Mouse (Mus musculus): Measurements from ENCODE around the gene Ostc. TPM values are rescaled to one million over a fixed set of nuclear protein-coding genes. Genes with fewer than 3 reads are reported as not detected.
A peak's percentile ranks its signal among the peaks of the same experiment; 100 is the strongest.

Ostc gene
- polyA plus RNA-seq, 1 experiment from 2014 or later, result 386 TPM

DNA sequence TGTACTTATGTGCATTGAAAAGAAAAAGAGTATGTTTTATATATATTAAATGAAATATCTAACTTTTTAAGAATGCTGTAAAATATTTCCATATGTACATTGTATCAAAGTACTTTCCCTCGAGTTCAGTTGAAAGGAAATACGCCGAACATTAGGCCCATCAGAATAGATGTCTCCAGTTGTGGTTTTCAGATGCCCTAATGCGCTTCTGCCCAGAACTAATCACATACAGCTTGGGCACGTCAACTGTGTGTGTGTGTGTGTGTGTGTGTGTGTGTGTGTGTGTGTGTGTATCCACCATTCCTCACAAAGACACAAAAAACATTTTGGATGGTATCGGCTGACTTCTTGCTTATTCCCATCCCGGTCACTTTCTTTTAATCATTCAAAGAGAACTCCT lies 7.3 kb upstream of the Ostc start:
- Histone ChIP-seq H3K4me1 (ENCODE audit: control insufficient read depth, insufficient read depth, low read length) (no peaks in the 10 kb centered on the region), H3K9ac (ENCODE audit: low read length) (no peak overlapping the region), H3K27me3 (ENCODE audit: control insufficient read depth, insufficient read depth, low read length) (no peaks in the 10 kb centered on the region), H3K27ac (replicated peaks; ENCODE audit: low read depth, low read length) (no peak overlapping the region), H3K4me2 (ENCODE audit: low read depth, severe bottlenecking) (no peak overlapping the region), H3K4me3 (ENCODE audit: low read depth, low read length) (no peak overlapping the region), H3K9me3 (ENCODE audit: control insufficient read depth, low read length) (no peaks in the 10 kb centered on the region), H3K36me3 (ENCODE audit: control insufficient read depth, insufficient read depth, low read length) (no peaks in the 10 kb centered on the region)
- DNase-seq (ENCODE audit: low spot score), result no peak
- 80% methylated on average over 7 of the region's 7 CpGs for WGBS
- ATAC-seq (ENCODE audit: insufficient number of reproducible peaks, low FRiP score, low TSS enrichment, low read depth), result no peak

DNA sequence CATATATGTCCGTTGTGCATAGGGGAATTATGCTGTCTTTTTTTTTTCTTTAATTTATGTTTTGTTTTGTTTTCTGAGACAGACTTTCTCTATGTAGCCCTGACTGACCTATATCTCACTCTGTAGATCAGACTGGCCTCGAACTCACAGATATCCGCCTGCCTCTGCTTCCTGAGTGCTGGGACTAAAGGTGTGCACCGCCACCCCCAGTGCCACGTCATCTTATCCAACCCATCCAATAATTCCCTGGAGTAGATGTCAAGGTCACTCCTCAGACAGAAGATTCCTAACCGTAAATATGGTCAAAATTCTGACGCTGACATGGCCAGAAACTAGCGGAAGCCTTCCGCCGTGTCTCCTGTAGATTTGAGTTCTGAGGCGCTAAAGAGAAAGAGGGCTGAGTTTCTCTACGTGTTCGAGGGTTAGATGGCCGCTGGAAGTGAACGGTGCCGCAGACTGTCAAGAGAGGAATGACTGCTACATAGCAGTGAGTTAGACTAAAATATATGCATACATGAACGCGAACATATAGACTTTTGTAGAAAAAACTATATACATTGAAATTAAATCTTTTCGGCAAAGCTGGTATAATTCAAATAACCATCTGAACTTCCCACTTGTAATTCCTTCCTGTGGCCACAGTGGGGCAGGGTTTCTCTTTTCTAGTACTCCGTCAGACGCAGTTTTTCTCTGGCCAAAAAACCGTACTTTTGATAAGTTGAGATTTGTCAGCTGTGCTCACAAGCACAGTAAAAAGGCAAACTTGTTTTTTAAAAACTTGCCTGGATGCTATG lies 5.7 kb upstream of the Ostc start:
- peak overlapping the region; percentile 14; the same call in 1 of the 2 replicates for H3K9ac ChIP-seq (ENCODE audit: low read length)
- H3K4me2 ChIP-seq (ENCODE audit: low read depth, severe bottlenecking), result peak overlapping the region; percentile 36
- no peak for ATAC-seq (ENCODE audit: insufficient number of reproducible peaks, low FRiP score, low TSS enrichment, low read depth)
- H3K4me1 ChIP-seq (ENCODE audit: control insufficient read depth, insufficient read depth, low read length), result no peaks in the 10 kb centered on the region
- peak overlapping the region; percentile 26; the same call in 1 of the 2 replicates for H3K4me3 ChIP-seq (ENCODE audit: low read depth, low read length)
- DNase-seq (ENCODE audit: low spot score), result peak; percentile 78
- H3K9me3 ChIP-seq (ENCODE audit: control insufficient read depth, low read length), result no peaks in the 10 kb centered on the region
- H3K36me3 ChIP-seq (ENCODE audit: control insufficient read depth, insufficient read depth, low read length), result no peaks in the 10 kb centered on the region
- H3K27me3 ChIP-seq (ENCODE audit: control insufficient read depth, insufficient read depth, low read length), result no peaks in the 10 kb centered on the region
- no peak overlapping the region for H3K27ac ChIP-seq (replicated peaks; ENCODE audit: low read depth, low read length)
- WGBS, result 23% methylated on average over 22 of the region's 22 CpGs

GRCm38 (mm10) chr3:130712891-130713290 lies 3.6 kb upstream of the Ostc start:
- 50% methylated on average over 6 of the region's 6 CpGs for WGBS
- ATAC-seq (ENCODE audit: insufficient number of reproducible peaks, low FRiP score, low TSS enrichment, low read depth), result no peak

DNA sequence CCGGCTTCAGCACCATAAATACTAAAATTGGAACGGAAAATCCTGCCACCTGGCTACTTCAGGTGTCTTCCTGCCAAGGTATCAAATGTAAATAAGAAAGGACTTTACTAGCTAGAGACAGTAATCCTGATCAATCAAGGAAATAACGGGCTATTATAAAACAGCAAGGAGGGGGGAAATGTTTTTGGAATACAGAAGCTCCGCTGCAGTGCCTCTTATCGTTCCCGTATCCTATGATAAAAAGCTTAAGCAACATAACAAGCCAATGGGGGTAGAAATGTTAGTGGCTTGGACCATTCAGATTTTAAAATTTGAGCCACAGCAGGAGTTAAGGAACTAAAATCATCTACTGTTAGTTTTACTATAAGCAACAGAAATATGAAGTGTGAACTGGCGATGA lies 859 bp upstream of the Ostc start:
- Histone ChIP-seq H3K4me1 (ENCODE audit: control insufficient read depth, insufficient read depth, low read length) (peaks cover 7% of the 10 kb centered on the region), H3K9ac (ENCODE audit: low read length) (no peak overlapping the region), H3K9me3 (ENCODE audit: control insufficient read depth, low read length) (no peaks in the 10 kb centered on the region), H3K27ac (replicated peaks; ENCODE audit: low read depth, low read length) (no peak overlapping the region), H3K4me2 (ENCODE audit: low read depth, severe bottlenecking) (peak overlapping the region; percentile 37), H3K27me3 (ENCODE audit: control insufficient read depth, insufficient read depth, low read length) (no peaks in the 10 kb centered on the region), H3K4me3 (ENCODE audit: low read depth, low read length) (peak overlapping the region; percentile 7; the same call in 1 of the 2 replicates), H3K36me3 (ENCODE audit: control insufficient read depth, insufficient read depth, low read length) (no peaks in the 10 kb centered on the region)
- DNase-seq (ENCODE audit: low spot score) (no peak), ATAC-seq (ENCODE audit: insufficient number of reproducible peaks, low FRiP score, low TSS enrichment, low read depth) (no peak)
- 57% methylated on average over 7 of the region's 7 CpGs for WGBS

More at GRCm38 (mm10) chr3:130712891-130713290, 3.6 kb upstream of the Ostc start:
- DNase-seq (ENCODE audit: low spot score), result no peak
- Histone ChIP-seq H3K9me3 (ENCODE audit: control insufficient read depth, low read length) (no peaks in the 10 kb centered on the region), H3K4me3 (ENCODE audit: low read depth, low read length) (no peak overlapping the region), H3K36me3 (ENCODE audit: control insufficient read depth, insufficient read depth, low read length) (no peaks in the 10 kb centered on the region), H3K27ac (replicated peaks; ENCODE audit: low read depth, low read length) (no peak overlapping the region), H3K4me1 (ENCODE audit: control insufficient read depth, insufficient read depth, low read length) (peaks cover 2% of the 10 kb centered on the region), H3K27me3 (ENCODE audit: control insufficient read depth, insufficient read depth, low read length) (no peaks in the 10 kb centered on the region), H3K4me2 (ENCODE audit: low read depth, severe bottlenecking) (no peak overlapping the region), H3K9ac (ENCODE audit: low read length) (no peak overlapping the region)

- Histone ChIP-seq H3K27me3 (ENCODE audit: control insufficient read depth, insufficient read depth, low read length) (no peaks in the 10 kb centered on the region), H3K4me3 (ENCODE audit: low read depth, low read length) (peak overlapping the region; percentile 71), H3K36me3 (ENCODE audit: control insufficient read depth, insufficient read depth, low read length) (no peaks in the 10 kb centered on the region), H3K4me1 (ENCODE audit: control insufficient read depth, insufficient read depth, low read length) (peaks cover 7% of the 10 kb centered on the region), H3K9me3 (ENCODE audit: control insufficient read depth, low read length) (no peaks in the 10 kb centered on the region), H3K4me2 (ENCODE audit: low read depth, severe bottlenecking) (peak overlapping the region; percentile 57), H3K27ac (replicated peaks; ENCODE audit: low read depth, low read length) (no peak overlapping the region), H3K9ac (ENCODE audit: low read length) (peak overlapping the region; percentile 80)
- ATAC-seq (ENCODE audit: insufficient number of reproducible peaks, low FRiP score, low TSS enrichment, low read depth) (no peak), DNase-seq (ENCODE audit: low spot score) (no peak)
- WGBS, result 2% methylated on average over 5 of the region's 5 CpGs
Measured at GRCm38 (mm10) chr3:130708529-130708928, 715 bp downstream of the Ostc start.

GRCm38 (mm10) chr3:130702289-130702688 lies 7.0 kb downstream of the Ostc start:
- H3K4me2 ChIP-seq (ENCODE audit: low read depth, severe bottlenecking), result no peak overlapping the region
- no peaks in the 10 kb centered on the region for H3K9me3 ChIP-seq (ENCODE audit: control insufficient read depth, low read length)
- H3K36me3 ChIP-seq (ENCODE audit: control insufficient read depth, insufficient read depth, low read length), result peaks cover 10% of the 10 kb centered on the region
- H3K4me1 ChIP-seq (ENCODE audit: control insufficient read depth, insufficient read depth, low read length), result no peaks in the 10 kb centered on the region; the same call in 1 of the 2 replicates
- 77% methylated on average over 6 of the region's 6 CpGs for WGBS
- H3K9ac ChIP-seq (ENCODE audit: low read length), result no peak overlapping the region
- no peak overlapping the region for H3K27ac ChIP-seq (replicated peaks; ENCODE audit: low read depth, low read length)
- no peak overlapping the region for H3K4me3 ChIP-seq (ENCODE audit: low read depth, low read length)
- DNase-seq (ENCODE audit: low spot score), result no peak
- H3K27me3 ChIP-seq (ENCODE audit: control insufficient read depth, insufficient read depth, low read length), result no peaks in the 10 kb centered on the region
- no peak for ATAC-seq (ENCODE audit: insufficient number of reproducible peaks, low FRiP score, low TSS enrichment, low read depth)

- 81% methylated on average over 4 of the region's 4 CpGs for WGBS
Measured at GRCm38 (mm10) chr3:130697622-130698021, 11.6 kb downstream of the Ostc start.

GRCm38 (mm10) chr3:130694705-130695104 lies 14.5 kb downstream of the Ostc start:
- ATAC-seq (ENCODE audit: insufficient number of reproducible peaks, low FRiP score, low TSS enrichment, low read depth) (no peak), DNase-seq (ENCODE audit: low spot score) (no peak)
- Histone ChIP-seq H3K36me3 (ENCODE audit: control insufficient read depth, insufficient read depth, low read length) (peaks cover 9% of the 10 kb centered on the region), H3K4me1 (ENCODE audit: control insufficient read depth, insufficient read depth, low read length) (peaks cover 5% of the 10 kb centered on the region; the same call in 1 of the 2 replicates), H3K27me3 (ENCODE audit: control insufficient read depth, insufficient read depth, low read length) (no peaks in the 10 kb centered on the region), H3K4me3 (ENCODE audit: low read depth, low read length) (no peak overlapping the region), H3K9me3 (ENCODE audit: control insufficient read depth, low read length) (no peaks in the 10 kb centered on the region), H3K4me2 (ENCODE audit: low read depth, severe bottlenecking) (no peak overlapping the region), H3K9ac (ENCODE audit: low read length) (no peak overlapping the region), H3K27ac (replicated peaks; ENCODE audit: low read depth, low read length) (no peak overlapping the region)
- 91% methylated on average over 7 of the region's 7 CpGs for whole genome bisulfite sequencing

More at GRCm38 (mm10) chr3:130697622-130698021, 11.6 kb downstream of the Ostc start:
- H3K9me3 ChIP-seq (ENCODE audit: control insufficient read depth, low read length), result no peaks in the 10 kb centered on the region
- H3K9ac ChIP-seq (ENCODE audit: low read length), result no peak overlapping the region
- H3K36me3 ChIP-seq (ENCODE audit: control insufficient read depth, insufficient read depth, low read length), result peaks cover 19% of the 10 kb centered on the region
- H3K4me2 ChIP-seq (ENCODE audit: low read depth, severe bottlenecking), result no peak overlapping the region
- no peaks in the 10 kb centered on the region for H3K27me3 ChIP-seq (ENCODE audit: control insufficient read depth, insufficient read depth, low read length)
- DNase-seq (ENCODE audit: low spot score), result no peak
- no peak overlapping the region for H3K27ac ChIP-seq (replicated peaks; ENCODE audit: low read depth, low read length)
- ATAC-seq (ENCODE audit: insufficient number of reproducible peaks, low FRiP score, low TSS enrichment, low read depth), result no peak
- no peaks in the 10 kb centered on the region for H3K4me1 ChIP-seq (ENCODE audit: control insufficient read depth, insufficient read depth, low read length)
- no peak overlapping the region for H3K4me3 ChIP-seq (ENCODE audit: low read depth, low read length)
